Mouse (Mus musculus): Measurements from ENCODE around the gene Tgds. TPM values are rescaled to one million over a fixed set of nuclear protein-coding genes. Genes with fewer than 3 reads are reported as not detected.

Tgds gene
- polyA plus RNA-seq, 1 experiment from 2014 or later, result 20.2 TPM

GRCm38 (mm10) chr14:118086271-118087035 is 46.1 kb downstream of the Tgds start:
- Histone ChIP-seq H3K4me2 (no peak overlapping the region), H3K27me3 (no peaks in the 10 kb centered on the region), H3K4me1 (replicated peaks) (peaks cover 12% of the 10 kb centered on the region), H3K9me3 (no peaks in the 10 kb centered on the region), H3K36me3 (no peaks in the 10 kb centered on the region), H3K4me3 (no peak overlapping the region), H3K9ac (no peak overlapping the region), H3K27ac (replicated peaks) (no peak overlapping the region)
- WGBS, result 55% methylated on average over 5 of the region's 5 CpGs
- ATAC-seq (ENCODE audit: low read depth), result no peak

- Histone ChIP-seq H3K36me3 (no peaks in the 10 kb centered on the region), H3K9me3 (no peaks in the 10 kb centered on the region), H3K4me1 (replicated peaks) (peaks cover 24% of the 10 kb centered on the region), H3K27me3 (no peaks in the 10 kb centered on the region), H3K9ac (no peak overlapping the region), H3K4me3 (no peak overlapping the region), H3K4me2 (no peak overlapping the region), H3K27ac (replicated peaks) (no peak overlapping the region)
- ATAC-seq (ENCODE audit: low read depth), result no peak
- 85% methylated on average over 6 of the region's 6 CpGs for WGBS
Observed at GRCm38 (mm10) chr14:118083851-118084250, 48.7 kb downstream of the Tgds start.

DNA sequence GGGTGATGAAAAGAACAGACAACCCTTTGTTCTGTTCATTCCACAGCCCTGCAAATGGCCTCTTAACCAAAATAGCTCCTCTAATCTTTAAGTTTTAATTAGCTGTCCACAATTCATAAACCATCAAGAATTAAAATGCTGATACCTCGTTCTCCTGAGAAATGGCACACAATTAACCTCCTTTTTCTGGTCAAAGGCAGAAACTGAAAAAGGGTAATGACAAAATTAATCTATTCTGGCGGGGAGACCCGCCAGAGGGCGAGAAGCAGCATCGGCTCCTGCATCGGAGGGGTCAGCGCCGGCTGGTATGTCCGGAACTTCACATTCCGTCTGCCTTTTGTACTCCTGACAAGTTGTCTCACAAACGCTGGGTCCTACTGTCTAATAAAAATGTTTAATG is 51.9 kb downstream of the Tgds start:
- Histone ChIP-seq H3K4me2 (0 out of 2 replicates have a peak overlapping the region, but pooled peaks have one; percentile 6), H3K4me1 (replicated peaks) (peaks cover 12% of the 10 kb centered on the region; the same call in 1 of the 2 replicates), H3K9ac (no peak overlapping the region), H3K9me3 (no peaks in the 10 kb centered on the region), H3K27me3 (no peaks in the 10 kb centered on the region), H3K4me3 (no peak overlapping the region), H3K36me3 (no peaks in the 10 kb centered on the region), H3K27ac (replicated peaks) (no peak overlapping the region)
- WGBS, result 19% methylated on average over 11 of the region's 11 CpGs
- ATAC-seq (ENCODE audit: low read depth), result no peak

GRCm38 (mm10) chr14:118070100-118070499 is 62.5 kb downstream of the Tgds start:
- Histone ChIP-seq H3K36me3 (no peaks in the 10 kb centered on the region), H3K9me3 (no peaks in the 10 kb centered on the region), H3K4me1 (replicated peaks) (no peaks in the 10 kb centered on the region), H3K4me2 (no peak overlapping the region), H3K4me3 (no peak overlapping the region), H3K27ac (replicated peaks) (no peak overlapping the region), H3K27me3 (no peaks in the 10 kb centered on the region), H3K9ac (no peak overlapping the region)
- 81% methylated on average over 12 of the region's 12 CpGs for WGBS
- no peak for ATAC-seq (ENCODE audit: low read depth)

DNA sequence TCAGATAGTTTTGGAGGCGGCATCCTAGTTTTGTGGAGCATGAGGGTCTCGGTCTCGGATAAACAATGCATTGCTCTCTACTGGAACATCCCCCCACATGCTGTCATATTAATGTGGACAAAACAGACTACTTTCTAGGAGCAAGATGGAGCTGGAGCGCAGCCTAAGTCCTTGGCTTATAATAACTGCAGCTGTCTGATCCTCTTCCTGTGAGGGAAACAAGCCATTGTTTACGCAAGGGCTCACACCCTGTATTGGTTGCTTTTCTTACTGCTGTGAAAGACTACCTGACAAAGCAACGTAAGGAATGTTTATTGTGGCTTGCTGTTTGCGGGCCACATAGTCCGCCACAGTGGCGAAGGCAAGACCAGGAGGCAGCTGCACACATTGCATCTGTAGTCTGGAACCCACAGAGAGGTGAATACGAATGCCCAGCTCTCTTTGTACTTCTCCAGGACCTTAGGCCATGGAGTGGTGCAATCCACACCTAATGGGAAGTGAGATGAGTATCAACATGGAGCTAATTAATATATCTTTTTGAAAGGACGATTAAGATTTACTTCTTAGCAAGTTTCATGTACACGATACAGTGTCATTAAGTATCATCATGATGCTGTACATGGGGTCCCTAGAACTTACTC is 63.0 kb downstream of the Tgds start:
- no peak overlapping the region for H3K4me2 ChIP-seq
- 88% methylated on average over 12 of the region's 12 CpGs for WGBS
- no peak for ATAC-seq (ENCODE audit: low read depth)

More for the DNA sequence above, 63.0 kb downstream of the Tgds start:
- Histone ChIP-seq H3K36me3 (no peaks in the 10 kb centered on the region), H3K4me3 (no peak overlapping the region), H3K9me3 (no peaks in the 10 kb centered on the region; the same call in 1 of the 2 replicates), H3K4me1 (replicated peaks) (no peaks in the 10 kb centered on the region), H3K9ac (no peak overlapping the region), H3K27me3 (no peaks in the 10 kb centered on the region), H3K27ac (replicated peaks) (no peak overlapping the region)

Other genes starting within 250 kb of the Tgds start
- 0.50 and 1.2 TPM in 2 replicates for gene Dct, start 80.5 kb downstream of the Tgds start, polyA plus RNA-seq (2015; fragmentation: Nextera tagmentation; extraction: Ambion mirVana)
- 41.8 and 42.0 TPM in 2 replicates for gene Gpr180, start 4.4 kb upstream of the Tgds start, polyA plus RNA-seq (2015; fragmentation: Nextera tagmentation; extraction: Ambion mirVana)
- gene Sox21, start 104.3 kb upstream of the Tgds start, polyA plus RNA-seq (2015; fragmentation: Nextera tagmentation; extraction: Ambion mirVana), result 5.6 and 6.0 TPM in 2 replicates
- not detected in 2 replicates for gene Gm9376, start 134.2 kb upstream of the Tgds start, polyA plus RNA-seq (2015; fragmentation: Nextera tagmentation; extraction: Ambion mirVana)

Data from neural tube, embryonic 13.5 days (tissue).